Mouse (Mus musculus): ENCODE data around the gene Oaz2.
"Not testable (repeated sequence)": the region's sequence is repeated elsewhere in the genome, so short reads cannot be mapped to it uniquely, and the experiment has no call there.

The Oaz2 gene

GRCm38 (mm10) chr9:65651957-65652356, 15.8 kb upstream of the Oaz2 start:
- not testable (repeated sequence) for DNase-seq (ENCODE audit: low spot score)

- DNase-seq (ENCODE audit: low spot score) = no peak
These were observed 14.1 kb upstream of the Oaz2 start for GRCm38 (mm10) chr9:65653741-65654140.

- no peak for DNase-seq (ENCODE audit: low spot score)
These were observed 13.0 kb upstream of the Oaz2 start for GRCm38 (mm10) chr9:65654700-65655237.

- DNase-seq (ENCODE audit: low spot score) = no peak
These were observed 12.3 kb upstream of the Oaz2 start for GRCm38 (mm10) chr9:65655540-65655939.

GRCm38 (mm10) chr9:65657218-65657617, 10.6 kb upstream of the Oaz2 start:
- DNase-seq (ENCODE audit: low spot score) = no peak

- DNase-seq (ENCODE audit: low spot score) = peak; percentile 25
These were observed 6.8 kb upstream of the Oaz2 start for GRCm38 (mm10) chr9:65661029-65661428.

GRCm38 (mm10) chr9:65661493-65661892, 6.3 kb upstream of the Oaz2 start:
- DNase-seq (ENCODE audit: low spot score) = no peak

GRCm38 (mm10) chr9:65664163-65664562, 3.6 kb upstream of the Oaz2 start:
- peak; percentile 79 for DNase-seq (ENCODE audit: low spot score)

GRCm38 (mm10) chr9:65666042-65666441, 1.8 kb upstream of the Oaz2 start:
- peak; percentile 80 for DNase-seq (ENCODE audit: low spot score)

- peak; percentile 38 for DNase-seq (ENCODE audit: low spot score)
These were observed 3.7 kb downstream of the Oaz2 start for GRCm38 (mm10) chr9:65671431-65671931.

- DNase-seq (ENCODE audit: low spot score) = no peak
These were observed 5.2 kb downstream of the Oaz2 start for GRCm38 (mm10) chr9:65672996-65673395.

- no peak for DNase-seq (ENCODE audit: low spot score)
These were observed 7.9 kb downstream of the Oaz2 start for GRCm38 (mm10) chr9:65675461-65676357.

GRCm38 (mm10) chr9:65676358-65677118, 8.7 kb downstream of the Oaz2 start:
- DNase-seq (ENCODE audit: low spot score) = peak; percentile 98

GRCm38 (mm10) chr9:65677119-65677462, 9.3 kb downstream of the Oaz2 start:
- no peak for DNase-seq (ENCODE audit: low spot score)

GRCm38 (mm10) chr9:65679181-65679761, 11.5 kb downstream of the Oaz2 start:
- peak; percentile 59 for DNase-seq (ENCODE audit: low spot score)

- no peak for DNase-seq (ENCODE audit: low spot score)
These were observed 13.3 kb downstream of the Oaz2 start for GRCm38 (mm10) chr9:65680938-65681633.

GRCm38 (mm10) chr9:65681634-65681940, 13.8 kb downstream of the Oaz2 start:
- no peak for DNase-seq (ENCODE audit: low spot score)

GRCm38 (mm10) chr9:65682183-65682582, 14.4 kb downstream of the Oaz2 start:
- no peak for DNase-seq (ENCODE audit: low spot score)

- peak; percentile 23 for DNase-seq (ENCODE audit: low spot score)
These were observed 15.2 kb downstream of the Oaz2 start for GRCm38 (mm10) chr9:65682994-65683393.

GRCm38 (mm10) chr9:65684704-65685103, 16.9 kb downstream of the Oaz2 start:
- no peak for DNase-seq (ENCODE audit: low spot score)

GRCm38 (mm10) chr9:65689869-65690268, 22.1 kb downstream of the Oaz2 start:
- DNase-seq (ENCODE audit: low spot score) = not testable (repeated sequence)

- DNase-seq (ENCODE audit: low spot score) = no peak
These were observed 24.7 kb downstream of the Oaz2 start for GRCm38 (mm10) chr9:65692466-65692865.
